Mouse (Mus musculus) forebrain, embryonic 14.5 days (tissue): ENCODE results near the gene Prss46. TPM values are rescaled to one million over a fixed set of nuclear protein-coding genes. Genes with fewer than 3 reads are reported as not detected.

ENCODE experiments used
- ATAC-seq: fragments of 200-750 bp; cut with Nextera tagmentation; 2 replicates; pipeline ENCODE4 v1.8.0; 2017; ENCODE audit warnings: mild to moderate bottlenecking, moderate library complexity
- DNase-seq: peaks from one replicate; pipeline ENCODE4 v3.0.0-alpha.2; 2015; ENCODE audit warnings: low spot score
- H3K27ac ChIP-seq: fragments of 300-500 bp; sonication (generic); 2 replicates; pipeline ENCODE4 v1.5.1; 2014; ENCODE audit warnings: low read depth, mild to moderate bottlenecking, control low read depth, low read length, moderate library complexity
- H3K27me3 ChIP-seq: fragments of 300-500 bp; sonication (generic); replicated peaks from 2 replicates; pipeline ENCODE4 v1.6.1; 2014; ENCODE audit warnings: low read length, control low read depth, mixed read lengths; ENCODE audit not compliant: control insufficient read depth, insufficient read depth
- H3K36me3 ChIP-seq: fragments of 300-500 bp; sonication (generic); 2 replicates; pipeline ENCODE4 v1.6.1; 2014; ENCODE audit warnings: low read length, control low read depth; ENCODE audit not compliant: control insufficient read depth, insufficient read depth
- H3K4me1 ChIP-seq: fragments of 300-500 bp; sonication (generic); 2 replicates; pipeline ENCODE4 v1.6.1; 2014; ENCODE audit warnings: antibody characterized with exemption, low read length, control low read depth; ENCODE audit not compliant: control insufficient read depth, insufficient read depth
- H3K4me2 ChIP-seq: fragments of 300-500 bp; sonication (generic); 2 replicates; pipeline ENCODE4 v1.6.1; 2014; ENCODE audit warnings: mild to moderate bottlenecking, control low read depth, low read length
- H3K4me3 ChIP-seq: fragments of 300-500 bp; sonication (generic); 2 replicates; pipeline ENCODE4 v1.5.1; 2014; ENCODE audit warnings: low read depth, low read length, control low read depth
- H3K9ac ChIP-seq: fragments of 300-500 bp; sonication (generic); 2 replicates; pipeline ENCODE4 v1.6.1; 2014; ENCODE audit warnings: mild to moderate bottlenecking, low read length, control low read depth, moderate library complexity
- H3K9me3 ChIP-seq: fragments of 300-500 bp; sonication (generic); replicated peaks from 2 replicates; pipeline ENCODE4 v1.6.1; 2016; ENCODE audit warnings: low read length, control low read depth, mixed read lengths; ENCODE audit not compliant: control insufficient read depth
- WGBS: fragments of 180-500 bp; shearing (Covaris S2); extraction: QIAGEN DNeasy Blood & Tissue Kit; methylation state at CpG from one replicate; pipeline ENCODE4 v1.1.7; 2014; 5-methylcytosine and 5-hydroxymethylcytosine counted together
- polyA plus RNA-seq: library from polyadenylated mRNA; unstranded; fragments of >200 nt; fragmentation: Nextera tagmentation; extraction: Ambion mirVana; gene quantifications from 2 replicates; pipeline ENCODE4 v1.2.1, GENCODE M21; 2014

Prss46 gene
- polyA plus RNA-seq, 1 experiment from 2014 or later: not detected

GRCm38 (mm10) chr9:110887388-110888303 lies 43.3 kb downstream of the Prss46 start:
- Histone ChIP-seq H3K4me2 (no peak overlapping the region), H3K36me3 (no peaks in the 10 kb centered on the region), H3K27ac (no peak overlapping the region), H3K4me3 (no peak overlapping the region), H3K9me3 (no peaks in the 10 kb centered on the region), H3K9ac (no peak overlapping the region), H3K4me1 (no peaks in the 10 kb centered on the region), H3K27me3 (no peaks in the 10 kb centered on the region)
- DNase-seq: no peak
- WGBS: 65% methylated on average over 9 of the region's 9 CpGs
- no peak for ATAC-seq

- no peak overlapping the region for H3K4me2 ChIP-seq
- ATAC-seq (no peak), DNase-seq (no peak)
- H3K27me3 ChIP-seq: no peaks in the 10 kb centered on the region
- no peaks in the 10 kb centered on the region for H3K36me3 ChIP-seq
- no peaks in the 10 kb centered on the region for H3K9me3 ChIP-seq
- no peaks in the 10 kb centered on the region for H3K4me1 ChIP-seq
- H3K27ac ChIP-seq: no peak overlapping the region
- H3K4me3 ChIP-seq: no peak overlapping the region
- WGBS: 90% methylated on average over 14 of the region's 14 CpGs
- no peak overlapping the region for H3K9ac ChIP-seq
Observed at GRCm38 (mm10) chr9:110888935-110889334, 44.6 kb downstream of the Prss46 start.

GRCm38 (mm10) chr9:110890026-110890783 lies 45.9 kb downstream of the Prss46 start:
- Histone ChIP-seq H3K4me1 (no peaks in the 10 kb centered on the region), H3K36me3 (no peaks in the 10 kb centered on the region), H3K4me2 (no peak overlapping the region), H3K27ac (no peak overlapping the region), H3K27me3 (no peaks in the 10 kb centered on the region), H3K4me3 (no peak overlapping the region), H3K9ac (no peak overlapping the region), H3K9me3 (no peaks in the 10 kb centered on the region)
- no peak for DNase-seq
- WGBS: 8% methylated on average over 20 of the region's 21 CpGs
- no peak for ATAC-seq

GRCm38 (mm10) chr9:110891077-110891828 lies 46.9 kb downstream of the Prss46 start:
- H3K9me3 ChIP-seq: no peaks in the 10 kb centered on the region
- H3K27ac ChIP-seq: no peak overlapping the region
- no peaks in the 10 kb centered on the region for H3K27me3 ChIP-seq
- no peaks in the 10 kb centered on the region for H3K36me3 ChIP-seq
- no peak overlapping the region for H3K4me3 ChIP-seq
- H3K9ac ChIP-seq: no peak overlapping the region
- WGBS: 86% methylated on average over 12 of the region's 12 CpGs
- ATAC-seq (no peak), DNase-seq (no peak)
- peaks cover 4% of the 10 kb centered on the region; the same call in 1 of the 2 replicates for H3K4me1 ChIP-seq
- no peak overlapping the region for H3K4me2 ChIP-seq

GRCm38 (mm10) chr9:110892552-110892951 lies 48.2 kb downstream of the Prss46 start:
- no peak for ATAC-seq
- H3K27me3 ChIP-seq: no peaks in the 10 kb centered on the region

GRCm38 (mm10) chr9:110893429-110893828 lies 49.1 kb downstream of the Prss46 start:
- no peak for DNase-seq
- H3K4me1 ChIP-seq: peaks cover 6% of the 10 kb centered on the region; the same call in 1 of the 2 replicates
- no peak overlapping the region for H3K4me2 ChIP-seq
- H3K4me3 ChIP-seq: no peak overlapping the region
- no peaks in the 10 kb centered on the region for H3K36me3 ChIP-seq
- 69% methylated on average over 10 of the region's 10 CpGs for WGBS
- no peak overlapping the region for H3K27ac ChIP-seq
- H3K9me3 ChIP-seq: no peaks in the 10 kb centered on the region
- H3K9ac ChIP-seq: no peak overlapping the region
- ATAC-seq: no peak
- no peaks in the 10 kb centered on the region for H3K27me3 ChIP-seq

More at GRCm38 (mm10) chr9:110892552-110892951, 48.2 kb downstream of the Prss46 start:
- Histone ChIP-seq H3K4me2 (no peak overlapping the region), H3K4me3 (no peak overlapping the region), H3K9ac (no peak overlapping the region), H3K36me3 (no peaks in the 10 kb centered on the region), H3K27ac (no peak overlapping the region), H3K9me3 (no peaks in the 10 kb centered on the region), H3K4me1 (peaks cover 6% of the 10 kb centered on the region; the same call in 1 of the 2 replicates)
- 87% methylated on average over 3 of the region's 3 CpGs for WGBS
- DNase-seq: no peak

- 51% methylated on average over 5 of the region's 5 CpGs for WGBS
Observed at GRCm38 (mm10) chr9:110895507-110895906, 51.2 kb downstream of the Prss46 start.

GRCm38 (mm10) chr9:110895994-110896393 lies 51.7 kb downstream of the Prss46 start:
- Histone ChIP-seq H3K27me3 (no peaks in the 10 kb centered on the region), H3K9me3 (no peaks in the 10 kb centered on the region), H3K36me3 (no peaks in the 10 kb centered on the region), H3K27ac (no peak overlapping the region), H3K4me3 (no peak overlapping the region), H3K4me1 (peaks cover 6% of the 10 kb centered on the region; the same call in 1 of the 2 replicates), H3K4me2 (peak overlapping the region; percentile 23; the same call in 1 of the 2 replicates), H3K9ac (no peak overlapping the region)
- 12% methylated on average over 7 of the region's 7 CpGs for WGBS
- no peak for DNase-seq
- ATAC-seq: peak; percentile 48; the same call in 1 of the 2 replicates

More at GRCm38 (mm10) chr9:110895507-110895906, 51.2 kb downstream of the Prss46 start:
- no peak overlapping the region for H3K27ac ChIP-seq
- no peak overlapping the region for H3K4me2 ChIP-seq
- H3K9me3 ChIP-seq: no peaks in the 10 kb centered on the region
- H3K36me3 ChIP-seq: no peaks in the 10 kb centered on the region
- peaks cover 6% of the 10 kb centered on the region; the same call in 1 of the 2 replicates for H3K4me1 ChIP-seq
- H3K27me3 ChIP-seq: no peaks in the 10 kb centered on the region
- H3K9ac ChIP-seq: no peak overlapping the region
- H3K4me3 ChIP-seq: no peak overlapping the region
- no peak for ATAC-seq
- DNase-seq: no peak
